ENCODE assay signal across 17 mouse cellular contexts in genomic region chr9:110375668-110376067, GRCm38 (mm10). TPM values are rescaled to one million over a fixed set of nuclear protein-coding genes. Genes with fewer than 3 reads are reported as not detected.
"Had no signal": no experiment of that assay in that cellular context is flagged by ENCODE, and none has a peak within 500 bp of the region (broad histone marks: within the 10 kb centered on the region; RNA-seq: fewer than 3 reads in every experiment).

No protein-coding gene starts in this region.

- H3K4me2 ChIP-seq: kidney, embryonic 15.5 days; liver, embryonic 11.5 days; liver, embryonic 15.5 days; midbrain, embryonic 15.5 days; neural tube, embryonic 12.5 days had no signal

- H3K9me3 ChIP-seq: kidney, embryonic 15.5 days; limb, embryonic 10.5 days; liver, embryonic 15.5 days; midbrain, embryonic 15.5 days; neural tube, embryonic 12.5 days had no signal

- H3K27me3 ChIP-seq: kidney, embryonic 15.5 days; liver, embryonic 15.5 days; midbrain, embryonic 15.5 days; neural tube, embryonic 12.5 days had no signal

- H3K4me3 ChIP-seq: kidney, embryonic 15.5 days; left cerebral cortex, adult 2 months; limb, embryonic 10.5 days; liver, embryonic 15.5 days; midbrain, embryonic 15.5 days; neural tube, embryonic 12.5 days had no signal

- H3K27ac ChIP-seq: kidney, embryonic 15.5 days; left cerebral cortex, adult 2 months; limb, embryonic 10.5 days; liver, embryonic 15.5 days; midbrain, embryonic 15.5 days; neural tube, embryonic 12.5 days; stomach, postnatal 0 days had no signal

- H3K4me1 ChIP-seq: midbrain, embryonic 15.5 days; neural tube, embryonic 12.5 days had no signal

- DNase-seq: kidney, adult 2 months; kidney, postnatal 14 days; lung, adult 2 months; lung, postnatal 36 days; thymus, adult 2 months; thymus, postnatal 25 days had no signal

- H3K9ac ChIP-seq: kidney, embryonic 15.5 days; liver, embryonic 15.5 days; midbrain, embryonic 15.5 days; neural tube, embryonic 12.5 days had no signal

- ATAC-seq: lung, postnatal 0 days; midbrain, embryonic 15.5 days had no signal

RNA-seq across cellular contexts. Expression of gene Ngp, which starts 43.9 kb away (rescaled TPM):
- polyA plus RNA-seq: large intestine, adult 2 months; limb, embryonic 10.5 days; urinary bladder, adult 2 months had no signal
